Mouse (Mus musculus) left cerebral cortex, adult 11 months (tissue): ENCODE measurements around the gene Tk2.
"Not testable (repeated sequence)": the region's sequence is repeated elsewhere in the genome, so short reads cannot be mapped to it uniquely, and the experiment has no call there.

Source experiments
- DNase-seq: peaks from one replicate; pipeline ENCODE4 v3.0.0; 2022; ENCODE audit warnings: low spot score

Tk2 gene

DNA sequence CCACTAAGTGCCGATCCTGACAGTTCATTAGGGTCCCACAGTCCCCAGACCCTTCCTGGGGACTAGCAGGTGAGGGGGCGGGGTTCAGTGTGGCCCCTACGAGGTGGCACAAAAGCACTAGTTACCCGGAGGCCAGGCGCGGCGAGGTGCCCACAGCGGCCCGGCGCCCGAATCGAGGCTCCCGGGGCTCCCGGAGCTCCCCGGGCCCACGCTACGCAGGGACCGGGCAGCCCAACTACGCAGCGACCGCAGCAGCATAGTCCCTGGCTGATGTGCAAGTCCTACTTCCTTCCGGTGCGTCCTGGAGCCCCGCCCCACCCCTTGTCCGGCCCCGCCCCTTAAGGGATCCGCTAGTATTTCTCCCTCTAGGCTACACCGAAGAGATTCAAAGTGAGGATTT lies at the start of gene Tk2:
Gene Tk2 (minus strand): TSS at position 283 of the 400 bp plus-strand sequence.
- DNase-seq = peak; percentile 42

DNA sequence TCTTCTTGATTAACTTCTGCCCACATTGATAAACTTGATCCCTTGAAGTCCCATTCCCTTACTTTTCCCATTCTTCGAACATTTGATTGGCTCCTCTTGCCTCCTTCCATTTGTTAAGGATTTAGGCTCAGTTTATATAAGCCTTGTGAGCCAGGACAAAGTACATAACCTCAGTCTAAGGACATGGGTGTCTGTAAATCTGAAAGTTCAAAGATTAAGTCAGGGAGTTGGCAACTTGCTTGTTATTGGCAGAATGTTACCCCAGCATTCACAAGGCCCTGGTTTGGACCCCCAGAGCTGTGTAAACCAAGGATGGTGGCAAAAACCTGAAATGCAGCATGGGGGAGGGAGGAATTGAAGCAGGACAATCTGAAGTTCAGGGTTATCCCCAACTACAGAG lies 46.0 kb upstream of the Tk2 start:
- no peak for DNase-seq

DNA sequence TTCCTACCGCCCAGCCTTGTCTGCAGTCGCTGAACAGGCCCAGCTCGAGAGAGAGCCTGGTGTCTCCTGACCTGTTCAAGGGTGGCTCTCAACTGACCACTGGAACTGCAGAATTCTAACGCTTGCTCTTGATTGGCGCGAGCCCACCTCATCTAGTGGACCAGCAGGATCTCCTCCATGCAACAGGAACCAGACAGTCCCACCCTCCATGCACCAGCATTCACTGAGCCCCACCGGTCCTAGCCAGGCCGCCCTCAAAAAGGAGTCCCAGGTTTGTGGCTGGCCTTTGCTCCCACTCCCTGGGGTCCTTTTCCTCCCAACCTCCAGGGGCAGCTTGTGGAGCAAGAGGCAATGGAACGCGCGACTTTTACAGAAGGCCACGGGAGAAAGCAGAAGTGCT lies 44.7 kb upstream of the Tk2 start, which contains the start of gene Cmtm2a:
Gene Cmtm2a (minus strand): TSS at position 101 of the 400 bp plus-strand sequence.
- DNase-seq = not testable (repeated sequence)

DNA sequence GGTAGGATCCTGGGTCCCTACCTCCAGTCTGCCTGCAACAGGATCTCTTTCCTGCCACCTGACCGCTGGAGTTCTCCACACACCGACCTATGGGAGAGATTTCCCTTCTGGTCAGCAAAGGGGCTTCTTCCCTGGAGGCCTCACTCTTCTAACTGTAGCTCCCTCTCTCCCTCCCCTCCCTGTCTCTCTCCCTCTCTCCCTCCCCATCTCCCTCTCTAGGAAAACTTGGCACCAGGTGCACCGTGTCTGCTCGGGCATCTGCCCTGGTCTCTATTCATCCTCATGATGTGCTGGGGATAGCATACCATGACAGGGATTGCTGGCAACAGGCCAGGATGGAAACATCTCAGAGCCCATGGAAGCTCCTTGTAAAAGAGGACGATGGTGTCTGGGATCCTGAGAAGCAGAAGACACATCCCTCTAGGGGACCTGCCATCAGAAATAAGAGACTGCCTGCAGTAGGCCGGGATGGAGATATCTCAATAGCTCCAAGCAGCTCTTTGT lies 20.6 kb upstream of the Tk2 start:
- DNase-seq = no peak

DNA sequence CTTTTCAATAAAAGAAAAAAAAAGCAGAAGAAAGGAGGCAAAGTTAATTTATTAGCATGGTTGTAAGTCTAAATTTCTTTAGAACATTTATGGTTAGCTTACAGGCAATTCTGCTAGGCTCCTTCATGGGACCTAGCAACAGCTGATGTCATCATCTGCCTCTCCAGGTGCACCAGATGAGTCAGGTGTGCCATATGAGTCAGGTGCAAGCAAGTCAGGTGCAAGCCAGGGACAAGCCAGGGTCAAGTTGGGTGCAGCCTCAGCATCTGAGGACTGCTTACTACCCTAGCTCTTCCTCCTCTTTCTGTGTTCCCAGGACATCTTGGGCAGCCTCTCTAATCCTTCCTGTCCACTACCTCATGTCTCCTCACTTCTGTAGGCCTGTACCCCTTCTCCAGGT lies 20.0 kb upstream of the Tk2 start:
- DNase-seq = no peak

DNA sequence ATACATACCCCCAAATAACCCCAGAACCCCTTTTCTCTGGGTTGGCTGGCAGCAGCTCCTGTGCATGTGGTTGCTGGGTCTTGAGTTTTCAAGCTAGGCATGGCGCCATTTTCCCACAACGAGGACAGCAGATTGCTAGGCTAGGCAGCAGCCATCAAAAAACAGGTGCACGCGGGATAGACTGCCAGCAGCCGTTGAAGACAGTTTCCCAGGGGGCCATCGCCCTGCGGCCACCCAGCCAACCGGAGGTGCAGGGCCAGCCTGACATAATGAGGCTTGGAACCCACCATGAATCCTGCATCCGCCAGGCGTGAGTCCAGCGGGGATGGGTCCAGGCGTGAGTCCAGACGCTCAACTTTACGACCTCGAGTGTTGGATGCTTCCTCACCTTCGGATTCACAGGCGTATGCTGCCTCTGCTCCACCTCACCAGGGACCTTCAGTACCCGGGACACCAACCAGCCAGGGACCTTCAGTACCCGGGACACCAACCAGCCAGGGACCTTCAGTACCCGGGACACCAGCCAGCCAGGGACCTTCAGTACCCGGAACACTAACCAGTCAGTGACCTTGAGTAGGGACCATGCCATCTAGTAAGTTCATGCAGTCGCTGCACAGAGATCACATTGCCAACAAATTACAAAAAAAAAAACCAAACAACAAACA lies 16.0 kb upstream of the Tk2 start:
- not testable (repeated sequence) for DNase-seq

DNA sequence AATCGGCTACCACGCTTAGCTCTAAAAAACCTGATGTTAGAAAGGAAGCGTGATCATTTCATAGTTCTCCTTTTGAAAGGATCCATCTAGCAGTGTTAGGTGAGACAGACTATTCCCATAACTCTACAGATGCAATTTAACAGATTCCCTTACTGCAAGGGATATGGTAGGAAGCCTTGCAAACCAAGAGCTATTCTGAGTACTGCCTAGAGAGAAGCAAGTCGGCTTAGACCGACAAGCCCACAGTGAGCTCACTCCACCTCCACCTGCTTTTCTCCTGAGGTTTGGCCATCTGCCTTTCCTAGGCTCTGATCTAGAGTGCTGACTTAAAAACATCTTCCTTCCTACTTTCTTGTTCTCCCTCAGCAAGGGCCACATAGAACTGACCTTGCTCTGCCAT lies 13.4 kb upstream of the Tk2 start:
- not testable (repeated sequence) for DNase-seq

DNA sequence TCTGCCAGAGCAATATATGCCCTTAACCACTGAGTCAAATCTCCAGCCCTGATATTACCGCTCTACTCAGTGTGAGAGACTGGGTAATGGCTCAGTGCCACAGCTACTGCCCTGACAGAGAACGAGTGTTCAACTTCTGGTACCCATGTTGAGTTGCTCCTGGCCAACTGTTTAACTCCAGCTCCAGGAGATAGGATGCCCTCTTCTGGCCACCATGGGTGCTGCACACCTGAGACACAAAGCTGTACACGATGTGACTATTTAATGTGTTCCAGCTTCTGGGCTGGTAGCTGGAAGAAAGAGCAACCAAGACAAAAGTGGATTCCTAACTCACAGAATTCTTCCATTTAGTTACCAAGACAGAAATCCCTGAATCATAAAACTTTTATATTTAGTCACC lies 4.7 kb upstream of the Tk2 start:
- DNase-seq = no peak

DNA sequence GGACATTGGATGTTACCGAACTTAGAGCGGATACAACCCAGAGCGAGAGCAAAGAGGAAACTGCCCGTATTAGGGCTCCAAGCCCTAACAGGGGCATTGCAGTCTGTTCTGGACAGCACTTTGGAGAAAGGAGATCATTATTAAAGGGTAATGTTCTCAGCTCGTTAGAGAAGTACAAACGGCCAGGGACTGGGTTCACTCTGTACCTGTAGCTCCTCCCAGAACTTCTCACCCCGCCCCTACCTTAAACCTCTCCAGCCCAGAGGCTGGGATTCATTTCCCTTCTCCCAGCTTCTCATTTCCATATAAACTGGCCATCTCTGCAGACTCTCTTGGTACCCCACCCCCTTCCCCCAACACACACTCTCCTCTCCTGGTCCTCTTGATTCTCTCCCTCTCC lies 3.1 kb upstream of the Tk2 start:
- DNase-seq = no peak

DNA sequence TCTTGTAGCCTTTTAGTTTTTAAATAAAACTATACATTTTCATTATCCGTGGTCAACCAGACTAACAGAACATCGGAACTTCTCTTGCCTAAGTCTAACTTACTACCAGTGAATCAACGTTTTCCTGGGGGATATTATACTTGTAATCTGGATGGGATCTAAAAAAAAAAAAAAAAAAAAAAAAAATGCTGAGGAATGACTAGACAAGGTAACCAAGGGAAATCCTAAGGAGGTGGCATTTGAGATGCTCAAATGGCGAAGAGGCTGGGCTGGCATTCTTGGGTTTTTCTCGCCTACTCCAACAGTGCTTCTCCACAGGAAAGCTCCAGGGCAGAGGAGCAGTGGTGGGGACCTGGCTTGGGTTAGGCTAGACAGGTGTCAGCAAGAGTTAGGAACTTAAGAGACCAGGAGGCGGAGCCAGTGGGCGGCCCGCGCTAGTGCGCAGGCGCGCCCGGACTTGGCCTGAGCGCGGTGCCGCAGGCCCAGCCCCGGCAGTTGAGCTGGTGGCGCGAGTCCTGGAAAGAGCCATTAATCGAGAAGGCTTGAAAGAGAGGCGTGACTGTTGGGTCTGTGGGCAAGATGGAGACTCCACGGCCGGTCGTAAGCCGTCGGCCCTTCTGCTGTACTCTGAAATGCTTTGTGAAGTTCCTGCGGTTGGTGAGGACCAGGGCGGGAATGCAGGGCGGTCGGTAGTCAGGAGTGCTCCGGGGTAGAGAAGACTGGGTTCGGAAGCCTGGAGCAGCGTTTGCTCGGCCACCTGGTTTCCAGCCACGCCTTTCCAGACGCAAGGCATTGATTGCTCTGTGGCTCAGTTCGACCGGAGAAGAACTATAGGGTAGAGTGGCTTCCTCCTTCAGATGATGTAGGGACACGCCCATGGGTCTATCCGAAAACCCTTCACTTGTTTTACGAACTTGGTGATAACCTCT lies 2.3 kb upstream of the Tk2 start, which contains the start of gene Cklf:
Gene Cklf (plus strand): TSS at position 423 of the 929 bp plus-strand sequence.
- DNase-seq = peak; percentile 52

DNA sequence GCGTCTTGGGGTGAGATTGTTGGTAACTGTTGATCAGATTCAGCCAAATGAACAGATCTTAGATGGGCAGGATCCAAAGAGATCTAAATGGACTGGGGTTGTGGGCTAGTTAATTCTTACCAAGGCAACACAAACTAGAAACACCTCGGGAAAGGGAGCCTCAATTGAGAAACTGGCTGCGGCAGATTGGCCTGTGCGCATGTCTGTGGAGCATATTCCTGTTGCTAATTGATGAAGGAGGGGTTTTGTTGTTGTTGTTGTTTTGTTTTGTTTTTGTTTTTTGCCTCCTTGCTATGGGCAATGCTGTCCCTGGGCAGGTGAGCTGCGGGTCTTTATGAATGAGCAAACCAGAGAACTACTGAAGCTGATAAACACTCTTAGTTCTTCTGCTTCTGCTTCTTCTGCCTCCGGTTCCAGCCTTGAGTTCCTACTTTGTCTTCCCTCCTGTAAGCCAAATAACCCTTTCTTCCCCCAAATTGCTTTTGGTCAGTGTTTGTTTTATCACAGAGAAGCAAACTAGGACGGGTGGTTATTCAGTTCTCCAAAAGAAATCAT lies 1.2 kb upstream of the Tk2 start:
- DNase-seq = no peak

DNA sequence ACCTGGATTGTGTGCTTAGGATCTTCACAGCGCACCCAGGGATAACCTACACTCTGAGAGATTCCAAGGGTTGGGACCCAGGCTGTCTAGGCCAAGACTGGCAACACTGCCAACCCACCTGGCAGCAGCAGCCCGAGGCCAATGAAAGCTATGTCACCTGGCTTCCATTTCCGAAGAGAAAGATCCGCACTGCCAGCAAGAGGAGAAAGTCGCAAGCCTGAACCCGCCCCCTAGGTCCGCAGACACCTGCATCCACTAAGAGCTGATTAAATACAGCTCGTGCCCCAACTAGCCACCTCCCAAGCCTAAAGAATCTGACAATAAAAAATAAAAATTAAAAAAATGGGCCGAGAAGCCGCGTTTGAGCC lies 466 bp downstream of the Tk2 start:
- DNase-seq = no peak

DNA sequence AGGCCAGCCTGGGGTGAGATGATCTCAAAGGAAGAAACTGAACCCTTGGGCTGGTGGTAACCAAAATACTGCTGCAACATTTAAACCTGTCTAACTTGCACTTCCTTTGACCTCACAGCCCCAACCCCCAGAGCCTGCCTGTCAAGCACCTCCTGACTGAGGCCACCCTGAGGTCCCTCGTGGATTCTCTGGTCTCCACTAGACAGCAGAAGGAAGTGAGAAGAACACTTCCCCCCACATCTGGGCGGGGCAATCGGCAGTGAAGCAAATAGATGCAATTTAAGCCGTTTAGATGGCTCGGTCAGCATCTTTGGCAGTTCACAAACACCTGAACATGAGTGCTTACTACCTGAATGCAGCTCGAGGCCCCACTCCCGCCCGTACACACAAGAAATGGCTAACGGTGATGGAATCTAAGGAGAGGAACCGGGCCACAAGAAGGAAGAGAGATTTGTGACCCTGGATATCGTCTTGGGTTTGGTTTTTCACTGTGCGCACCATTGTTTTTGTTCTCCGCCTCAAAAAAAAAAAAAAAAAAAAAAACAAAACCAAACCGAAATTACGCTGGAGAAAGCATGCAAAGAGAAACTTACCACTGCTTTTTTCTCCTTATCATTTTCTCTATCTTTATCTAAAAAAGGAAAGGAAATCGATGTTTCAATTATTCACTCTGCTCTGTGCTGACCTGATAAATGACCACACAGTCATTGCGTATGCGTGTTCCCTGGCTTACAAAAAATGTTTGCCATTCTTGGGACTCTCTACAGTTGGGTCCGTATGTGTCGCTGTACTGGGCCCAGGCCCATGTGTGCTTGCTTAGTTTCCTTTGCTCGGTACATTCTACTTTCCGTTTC lies 1.1 kb downstream of the Tk2 start:
- no peak for DNase-seq

DNA sequence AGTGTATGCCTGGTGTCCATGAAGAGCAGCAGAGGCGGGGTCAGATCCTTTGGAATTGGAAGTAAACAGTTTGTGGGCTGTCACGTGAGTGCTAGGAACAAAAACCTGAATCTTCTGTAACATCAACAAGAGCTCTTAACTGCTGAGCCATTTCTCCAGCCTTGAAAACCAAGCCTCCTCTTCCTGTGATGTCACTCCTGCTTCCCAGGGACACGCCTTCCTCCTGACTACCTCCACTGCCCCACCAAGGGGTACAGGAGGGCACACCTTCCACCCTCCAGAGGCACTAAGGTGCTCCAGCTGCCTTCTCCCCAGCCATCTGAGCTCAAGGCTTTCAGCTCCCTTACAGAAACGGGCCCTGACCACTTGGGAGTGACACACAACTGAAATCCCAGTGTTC lies 1.7 kb downstream of the Tk2 start:
- no peak for DNase-seq

DNA sequence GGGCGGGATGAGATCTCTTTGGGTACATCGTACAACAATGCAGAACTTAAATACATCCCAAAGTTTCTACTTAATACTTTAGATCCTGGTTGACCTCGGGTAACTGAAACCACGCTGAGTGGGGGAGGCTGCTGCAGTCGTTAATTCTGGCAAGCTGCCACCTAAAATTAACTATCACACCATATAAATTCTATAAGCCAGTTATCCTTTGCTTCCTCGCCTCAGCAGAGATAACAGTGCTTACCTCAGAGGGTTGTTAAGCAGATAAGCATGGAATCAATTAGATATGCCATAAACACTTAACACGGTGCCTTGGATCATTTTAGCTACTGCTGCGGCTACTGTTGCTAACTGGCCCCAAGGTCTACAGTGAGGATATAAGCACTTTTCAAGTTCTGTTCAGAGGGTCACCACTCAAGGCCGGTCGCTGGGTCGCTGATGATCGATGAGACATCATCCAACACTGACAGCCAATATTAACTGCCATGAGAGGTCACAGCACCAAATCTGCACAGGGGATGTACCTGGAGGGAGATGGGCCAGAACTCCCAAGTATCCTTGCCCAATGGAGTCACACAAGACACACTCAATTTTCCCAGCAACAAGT lies 6.2 kb downstream of the Tk2 start:
- DNase-seq = no peak

DNA sequence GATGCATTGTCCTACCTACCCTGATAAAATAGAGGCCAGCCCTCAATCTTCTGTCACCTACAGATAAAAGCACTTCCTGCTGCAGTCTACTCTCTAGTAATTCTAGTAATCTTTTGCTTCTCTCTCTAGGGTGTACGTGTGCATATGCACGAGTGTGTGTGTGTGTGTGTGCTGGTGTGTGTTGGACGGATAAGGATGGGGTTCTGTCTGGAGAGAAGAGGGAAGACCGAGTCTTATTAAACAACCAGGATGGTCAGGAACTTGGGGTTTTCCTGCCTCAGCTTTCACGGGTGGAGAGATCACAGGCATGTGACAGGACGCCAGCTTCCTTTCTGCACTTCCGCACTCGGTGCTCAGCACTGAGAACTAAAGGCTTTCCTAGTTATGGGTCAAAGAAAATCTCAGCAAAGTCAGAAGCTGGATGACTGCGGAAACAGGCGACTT lies 8.9 kb downstream of the Tk2 start:
- DNase-seq = no peak

DNA sequence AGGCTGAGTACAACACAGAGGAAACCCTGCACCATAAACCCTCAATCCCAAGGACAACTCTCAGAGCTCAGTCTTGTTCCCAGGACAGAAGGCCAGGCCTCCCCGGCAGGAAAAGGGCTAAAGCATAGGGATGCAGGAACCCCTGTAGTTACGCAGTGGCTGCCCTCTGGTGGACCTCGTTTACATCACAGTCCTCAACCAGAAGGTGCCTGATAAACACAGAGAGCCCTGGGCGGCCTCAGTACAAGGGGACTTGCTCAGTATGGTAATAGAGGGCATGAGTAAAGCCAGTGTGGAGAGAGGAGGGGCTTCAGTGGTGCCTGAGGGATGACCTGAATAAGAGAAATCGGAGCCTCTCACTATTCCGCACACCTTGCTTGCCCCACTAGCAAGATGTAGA lies 13.8 kb downstream of the Tk2 start:
- no peak for DNase-seq

DNA sequence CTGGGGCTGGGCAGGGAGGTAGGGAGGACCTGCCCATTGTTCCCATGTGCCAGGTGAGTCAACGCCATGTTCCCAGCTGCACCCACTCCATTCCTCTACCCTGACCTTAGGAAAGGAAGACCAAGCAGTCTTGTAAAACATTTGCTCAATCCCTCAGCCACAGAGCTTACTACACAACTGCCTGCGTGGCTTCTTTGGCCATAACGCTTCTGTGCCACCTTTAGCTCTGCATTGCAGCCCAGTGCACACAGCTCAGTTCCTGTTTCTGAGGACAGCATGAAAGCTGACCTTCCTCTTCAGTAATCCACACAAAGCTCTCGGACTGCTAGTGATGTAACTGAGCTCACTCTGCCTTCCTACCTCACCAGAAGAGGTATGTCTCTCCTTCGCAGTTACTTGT lies 15.4 kb downstream of the Tk2 start:
- DNase-seq = no peak

DNA sequence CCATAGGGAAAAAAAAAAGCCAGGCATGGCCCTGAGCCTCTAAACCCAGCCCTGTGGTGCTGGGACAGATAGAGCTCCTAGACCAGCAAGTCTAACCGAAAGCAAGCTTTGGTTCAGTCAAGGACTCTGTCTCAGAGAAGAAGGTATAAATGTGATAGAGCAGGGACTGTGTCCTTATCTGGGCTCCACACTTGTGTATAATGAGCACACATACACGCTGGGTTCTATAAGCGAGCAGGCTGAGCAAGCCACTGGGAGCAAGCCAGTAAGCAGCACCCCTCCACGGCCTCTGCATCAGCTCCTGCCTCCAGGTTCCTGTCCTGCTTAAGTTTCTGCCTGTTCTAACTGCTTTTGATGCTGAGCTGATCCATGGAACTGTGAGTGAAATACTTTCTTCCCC lies 16.3 kb downstream of the Tk2 start:
- no peak for DNase-seq

DNA sequence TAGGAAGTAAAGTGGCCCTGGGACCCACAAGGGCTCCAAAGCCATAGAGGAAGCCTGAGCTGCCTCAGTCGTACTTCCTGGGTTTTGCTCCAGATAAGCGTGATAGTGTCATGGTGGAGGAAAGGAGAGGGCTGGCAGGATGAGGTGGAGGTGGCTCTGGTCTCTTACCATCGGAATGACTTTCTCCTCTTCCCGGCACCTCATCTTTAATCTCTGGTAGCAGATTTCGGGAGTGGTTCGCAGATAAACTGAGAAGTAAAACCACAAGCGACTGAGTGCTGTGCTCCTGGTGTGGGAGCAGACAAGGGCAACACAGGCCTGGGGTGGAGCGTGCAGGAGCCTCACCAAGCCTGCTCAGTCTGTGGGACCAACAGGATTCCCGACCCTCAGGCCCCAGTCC lies 18.0 kb downstream of the Tk2 start:
- DNase-seq = no peak

DNA sequence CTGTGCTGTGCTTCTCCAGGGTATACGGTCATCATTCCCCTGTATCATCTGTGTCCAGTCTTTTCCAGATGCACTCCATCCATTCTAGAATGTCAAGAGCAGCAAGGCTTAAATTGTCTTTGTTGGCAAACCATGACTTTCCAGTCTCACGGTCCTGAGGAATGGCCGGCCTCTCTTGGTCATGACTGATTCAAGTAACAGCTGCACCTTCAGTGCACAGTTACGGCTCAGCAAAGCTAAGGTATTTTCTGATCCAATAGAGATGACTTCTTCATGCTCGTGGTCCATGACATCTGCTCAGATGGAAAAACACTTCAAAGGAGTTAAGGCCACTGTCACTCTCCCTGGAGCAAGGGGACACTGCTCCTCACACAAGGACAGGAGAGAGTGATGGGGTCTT lies 21.3 kb downstream of the Tk2 start:
- DNase-seq = no peak
